Mouse (Mus musculus) thymus, adult 2 months (tissue): ENCODE measurements at regions not wholly inside any gene's neighbourhood (a gene's known extent, or its start where the extent isn't known, plus 50 kb on each side); places are given as distances from the start of the nearest gene placed in this dataset.

Source experiments
- CTCF ChIP-seq: fragments of 200-500 bp; IDR thresholded peaks from 2 replicates; pipeline ENCODE4 v1.5.1; 2012; ENCODE audit warnings: mild to moderate bottlenecking, control low read depth, low read length, moderate library complexity, borderline replicate concordance; ENCODE audit not compliant: control insufficient read depth, poor library complexity, insufficient read depth; ENCODE audit errors: extremely low read depth
- POLR2A ChIP-seq: fragments of 200-500 bp; IDR thresholded peaks from 2 replicates; pipeline ENCODE4 v1.6.1; 2012; ENCODE audit warnings: mild to moderate bottlenecking, low read length, control low read depth, moderate library complexity; ENCODE audit not compliant: control insufficient read depth, poor library complexity, insufficient read depth; ENCODE audit errors: extremely low read depth

DNA sequence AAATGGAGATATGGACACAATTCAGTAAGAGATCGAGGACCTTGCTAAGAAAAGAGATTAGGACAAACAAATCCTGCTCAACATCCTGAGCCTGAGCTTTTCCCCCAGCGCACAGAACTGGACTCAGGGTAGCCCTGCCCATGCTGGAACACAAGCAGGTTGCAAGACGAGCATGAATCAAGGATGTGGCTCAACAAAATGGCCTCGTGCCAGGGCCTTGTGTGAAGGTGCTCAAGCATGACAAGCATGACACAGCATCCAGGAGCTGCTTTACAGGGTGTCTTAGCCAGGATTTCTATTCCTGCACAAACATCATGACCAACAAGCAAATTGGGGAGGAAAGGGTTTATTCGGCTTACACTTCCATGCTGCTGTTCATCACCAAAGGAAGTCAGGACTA lies 67.7 kb upstream of the Lama4 start:
- TF ChIP-seq POLR2A (no peak), CTCF (no peak)
